Mouse (Mus musculus) heart, adult 2 months (tissue): ENCODE measurements at regions not wholly inside any gene's neighbourhood (a gene's known extent, or its start where the extent isn't known, plus 50 kb on each side); places are given as distances from the start of the nearest gene placed in this dataset.

Experiments
- DNase-seq, 2 experiments: peaks; one replicate each; pipeline ENCODE4 v3.0.0; 2021
- H3K27ac ChIP-seq: fragments of 200-600 bp; 2 replicates; pipeline ENCODE4 v1.8.1; 2022
- H3K27me3 ChIP-seq: fragments of 200-500 bp; 2 replicates; pipeline ENCODE4 v1.6.1; 2012; ENCODE audit warnings: mild to moderate bottlenecking, low read length, inconsistent platforms, mixed read lengths; ENCODE audit not compliant: control insufficient read depth, insufficient read depth
- H3K36me3 ChIP-seq: fragments of 200-500 bp; 2 replicates; pipeline ENCODE4 v1.6.1; 2012; ENCODE audit warnings: low read length, inconsistent platforms; ENCODE audit not compliant: control insufficient read depth, insufficient read depth
- H3K4me1 ChIP-seq: fragments of 200-500 bp; 2 replicates; pipeline ENCODE4 v1.6.1; 2011; ENCODE audit warnings: low read length; ENCODE audit not compliant: control insufficient read depth, insufficient read depth
- H3K4me3 ChIP-seq: fragments of 200-600 bp; 2 replicates; pipeline ENCODE4 v1.8.1; 2022
- H3K79me2 ChIP-seq: fragments of 200-500 bp; replicated peaks from 2 replicates; pipeline ENCODE4 v1.6.1; 2012; ENCODE audit warnings: mild to moderate bottlenecking, inconsistent platforms, low read length, moderate library complexity, mixed read lengths; ENCODE audit not compliant: control insufficient read depth, insufficient read depth
- H3K9ac ChIP-seq: fragments of 200-500 bp; 2 replicates; pipeline ENCODE4 v1.6.1; 2012; ENCODE audit warnings: low read depth, mild to moderate bottlenecking, control low read depth, inconsistent platforms, low read length, mixed read lengths
- CTCF ChIP-seq: fragments of 200-600 bp; IDR thresholded peaks from 2 replicates; pipeline ENCODE4 v1.8.1; 2022; ENCODE audit warnings: antibody characterized with exemption, mild to moderate bottlenecking, moderate library complexity
- EP300 ChIP-seq: fragments of 200-500 bp; IDR thresholded peaks from 2 replicates; pipeline ENCODE4 v1.6.1; 2011; ENCODE audit warnings: low read depth, low read length, control low read depth; ENCODE audit not compliant: insufficient read depth
- POLR2A ChIP-seq: fragments of 200-500 bp; IDR thresholded peaks from 2 replicates; pipeline ENCODE4 v1.6.1; 2011; ENCODE audit warnings: mild to moderate bottlenecking, low read depth, low read length, control low read depth; ENCODE audit not compliant: insufficient read depth
- WGBS: fragments of 180-500 bp; shearing (Covaris S2); methylation state at CpG from one replicate; pipeline ENCODE4 v1.1.7; 2018; 5-methylcytosine and 5-hydroxymethylcytosine counted together
- intact Hi-C: fragments of 180-260 bp; cut with DNase I; formaldehyde crosslinking; loops from one replicate; pipeline ENCODE4 v1.15.1; 2025

GRCm38 (mm10) chr4:47704607-47705006 is 230.1 kb downstream of the Sec61b start:
- TF ChIP-seq POLR2A (no peak), EP300 (no peak), CTCF (no peak)
- Histone ChIP-seq H3K9ac (no peak overlapping the region), H3K36me3 (no peaks in the 10 kb centered on the region), H3K4me3 (no peak overlapping the region), H3K27ac (no peak overlapping the region), H3K79me2 (no peaks in the 10 kb centered on the region), H3K4me1 (no peaks in the 10 kb centered on the region), H3K27me3 (no peaks in the 10 kb centered on the region)
- no peak for DNase-seq
- intact Hi-C loops = no loop called here
- 56% methylated on average over 4 of the region's 4 CpGs for WGBS

GRCm38 (mm10) chr4:47707966-47708365 is 233.5 kb downstream of the Sec61b start:
- no peaks in the 10 kb centered on the region for H3K36me3 ChIP-seq
- no peak overlapping the region for H3K9ac ChIP-seq
- intact Hi-C loops = no loop called here
- H3K4me1 ChIP-seq = no peaks in the 10 kb centered on the region
- no peak overlapping the region for H3K4me3 ChIP-seq
- no peak overlapping the region for H3K27ac ChIP-seq
- TF ChIP-seq POLR2A (no peak), CTCF (no peak), EP300 (no peak)
- peak in 1 of 2 experiments; percentile 33 for DNase-seq
- H3K79me2 ChIP-seq = no peaks in the 10 kb centered on the region
- no peaks in the 10 kb centered on the region for H3K27me3 ChIP-seq

- Histone ChIP-seq H3K79me2 (no peaks in the 10 kb centered on the region), H3K27me3 (no peaks in the 10 kb centered on the region; the same call in 1 of the 2 replicates), H3K36me3 (no peaks in the 10 kb centered on the region), H3K27ac (no peak overlapping the region), H3K9ac (no peak overlapping the region), H3K4me3 (no peak overlapping the region), H3K4me1 (no peaks in the 10 kb centered on the region)
- no peak for DNase-seq
- intact Hi-C loops = no loop called here
- no peak for TF ChIP-seq CTCF
- no peak for TF ChIP-seq EP300
- no peak for TF ChIP-seq POLR2A
- WGBS = 43% methylated on average over 7 of the region's 7 CpGs
Measured at GRCm38 (mm10) chr4:47713387-47713786, 238.9 kb downstream of the Sec61b start.

GRCm38 (mm10) chr4:47724331-47725004 is 250.0 kb downstream of the Sec61b start:
- Histone ChIP-seq H3K4me1 (no peaks in the 10 kb centered on the region), H3K27me3 (no peaks in the 10 kb centered on the region), H3K27ac (no peak overlapping the region), H3K36me3 (no peaks in the 10 kb centered on the region), H3K9ac (no peak overlapping the region), H3K4me3 (no peak overlapping the region), H3K79me2 (no peaks in the 10 kb centered on the region)
- peak in 1 of 2 experiments; percentile 8 for DNase-seq
- intact Hi-C loops = no loop called here
- TF ChIP-seq CTCF (no peak), POLR2A (no peak), EP300 (no peak)
- WGBS = 21% methylated on average over 8 of the region's 8 CpGs

GRCm38 (mm10) chr4:47725005-47725340 is 250.5 kb downstream of the Sec61b start:
- Histone ChIP-seq H3K27ac (no peak overlapping the region), H3K4me1 (no peaks in the 10 kb centered on the region), H3K36me3 (no peaks in the 10 kb centered on the region), H3K27me3 (no peaks in the 10 kb centered on the region), H3K79me2 (no peaks in the 10 kb centered on the region), H3K4me3 (no peak overlapping the region), H3K9ac (no peak overlapping the region)
- TF ChIP-seq EP300 (no peak), POLR2A (no peak), CTCF (no peak)
- no peak for DNase-seq
- intact Hi-C loops = no loop called here
- WGBS = 49% methylated on average over 3 of the region's 3 CpGs

- DNase-seq = peak in 1 of 2 experiments; percentile 7
- H3K27ac ChIP-seq = no peak overlapping the region
- no peak overlapping the region for H3K9ac ChIP-seq
- no peak overlapping the region for H3K4me3 ChIP-seq
- H3K36me3 ChIP-seq = no peaks in the 10 kb centered on the region
- no peaks in the 10 kb centered on the region for H3K27me3 ChIP-seq
- no peaks in the 10 kb centered on the region for H3K4me1 ChIP-seq
- no peaks in the 10 kb centered on the region for H3K79me2 ChIP-seq
- 82% methylated on average over 8 of the region's 8 CpGs for WGBS
- intact Hi-C loops = no loop called here
- TF ChIP-seq EP300 (no peak), CTCF (no peak), POLR2A (no peak)
Measured at GRCm38 (mm10) chr4:47746498-47747190, 272.2 kb downstream of the Sec61b start.
